Mouse (Mus musculus): Measurements from ENCODE around the gene Cpm. TPM values are rescaled to one million over a fixed set of nuclear protein-coding genes. Genes with fewer than 3 reads are reported as not detected.

Gene Cpm
- total RNA-seq, 2 experiments from 2014 or later = 5.1 to 5.3 TPM

DNA sequence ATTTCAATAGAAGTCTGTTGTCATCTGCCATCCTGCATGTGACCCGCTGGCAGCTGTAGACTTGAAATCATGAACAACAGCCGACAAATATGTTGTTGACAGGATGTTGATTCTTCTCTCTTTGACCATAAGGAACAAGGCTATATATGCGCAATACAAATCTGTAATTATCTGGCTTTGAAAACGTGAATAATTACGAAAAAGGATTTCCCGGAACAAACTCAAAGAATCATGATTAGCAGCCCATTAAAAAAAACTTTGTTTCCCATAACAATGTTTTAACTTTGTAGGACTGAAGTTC lies 27.3 kb downstream of the Cpm start:
- intact Hi-C loops (cut with DNase I) = no loop called here
- no peak for DNase-seq

DNA sequence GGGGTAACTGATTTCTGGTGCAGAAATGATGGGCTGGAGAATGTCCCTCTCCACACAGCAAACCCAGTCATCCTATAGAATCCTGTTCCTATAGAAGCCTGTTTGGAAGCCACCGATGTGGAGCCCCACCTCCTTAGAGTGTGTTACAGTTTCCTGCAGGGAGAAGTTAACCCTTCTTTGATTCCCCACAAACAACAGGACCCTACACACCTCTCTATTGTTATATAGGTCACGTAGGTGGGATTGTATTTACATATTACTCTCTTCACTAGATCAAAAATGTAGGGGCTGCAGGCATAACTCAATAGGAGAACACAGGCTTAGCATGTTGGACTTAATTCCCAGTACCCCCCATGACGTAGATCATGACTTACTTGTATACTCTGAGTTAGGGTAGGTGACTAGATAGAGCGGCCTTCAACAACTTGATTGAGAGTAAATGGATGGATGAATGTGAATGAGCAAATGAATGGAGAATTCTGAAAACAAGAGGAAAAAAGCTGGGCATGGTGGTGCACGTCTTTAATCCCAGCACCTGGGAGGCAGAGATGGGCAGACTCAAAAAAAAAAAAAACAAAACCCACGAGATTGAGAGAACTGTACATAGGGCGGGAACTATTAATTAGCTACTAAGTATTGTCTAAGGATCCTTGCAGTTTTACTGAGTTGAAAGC lies 27.8 kb downstream of the Cpm start:
- intact Hi-C loops (cut with DNase I) = no loop called here
- no peak for DNase-seq

DNA sequence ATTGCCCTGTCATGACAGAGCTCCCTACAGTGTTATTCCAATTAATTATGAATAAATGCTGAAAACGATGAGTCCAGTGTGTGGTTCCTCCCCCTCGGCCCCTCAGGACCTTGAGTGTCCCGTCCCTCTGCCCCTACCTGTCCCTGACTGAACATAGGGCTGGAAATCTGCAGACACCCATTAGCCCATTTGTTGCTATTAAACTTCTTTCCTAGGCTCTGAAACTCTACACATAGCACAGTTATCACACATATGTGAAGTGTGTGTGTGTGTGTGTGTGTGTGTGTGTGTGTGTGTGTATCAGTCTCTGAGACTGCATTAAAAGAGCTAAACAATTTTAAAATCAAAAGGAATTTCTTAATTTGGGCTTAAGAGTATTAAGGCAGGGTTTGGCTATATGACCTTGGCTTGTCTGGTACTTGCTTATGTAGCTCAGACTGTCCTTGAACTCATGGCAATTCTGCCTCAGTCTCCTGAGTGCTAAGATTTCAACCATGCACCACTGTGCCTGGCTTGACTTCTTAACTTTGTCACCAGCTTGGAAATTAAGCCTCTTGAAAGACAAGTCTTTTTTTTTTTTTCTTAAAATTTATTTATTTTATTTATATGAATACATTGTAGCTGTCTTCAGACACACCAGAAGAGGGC lies 28.5 kb downstream of the Cpm start:
- intact Hi-C loops (cut with DNase I) = no loop called here
- DNase-seq = no peak

DNA sequence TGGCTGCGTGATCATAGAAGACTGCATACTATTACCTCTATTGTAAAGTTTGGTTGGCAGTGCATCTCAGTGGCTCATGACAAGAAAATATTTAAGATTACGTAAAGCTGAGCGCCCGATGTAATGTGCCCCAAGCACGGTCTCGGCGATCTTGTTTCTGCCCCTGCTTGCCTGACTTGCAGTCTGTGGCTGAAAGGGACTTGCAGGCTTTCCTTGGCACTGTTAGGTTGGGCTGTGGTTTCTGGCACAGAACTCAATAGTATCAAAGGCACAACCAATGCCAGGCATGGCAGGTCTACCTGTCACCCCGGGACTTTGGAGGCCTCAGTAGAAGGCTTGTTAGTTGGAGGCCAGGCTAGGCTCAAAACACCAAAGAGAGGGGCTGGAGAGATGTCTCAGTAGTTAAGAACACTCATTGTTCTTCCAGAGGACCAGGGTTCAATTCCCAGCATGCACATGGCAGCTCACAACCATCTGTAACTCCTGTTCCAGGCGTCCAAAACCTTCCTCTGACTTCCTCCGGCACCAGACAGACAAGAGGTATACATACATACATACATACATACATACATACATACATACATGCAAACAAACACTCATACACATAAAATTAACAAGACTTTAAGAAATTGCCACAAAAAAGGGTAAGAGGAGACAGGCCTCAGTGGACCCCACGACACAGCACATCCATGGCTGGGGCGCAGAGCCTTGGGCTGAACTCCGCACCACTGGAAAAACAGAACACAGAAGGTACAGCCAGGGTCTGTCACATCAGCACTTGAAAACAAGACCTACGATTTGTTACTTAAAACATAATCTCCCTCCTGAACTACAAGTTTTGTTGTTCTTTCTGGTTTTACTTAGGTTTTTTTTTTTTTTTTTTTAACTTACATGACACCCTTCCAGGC lies 29.5 kb downstream of the Cpm start:
- DNase-seq = no peak
- intact Hi-C loops (cut with DNase I) = no loop called here

DNA sequence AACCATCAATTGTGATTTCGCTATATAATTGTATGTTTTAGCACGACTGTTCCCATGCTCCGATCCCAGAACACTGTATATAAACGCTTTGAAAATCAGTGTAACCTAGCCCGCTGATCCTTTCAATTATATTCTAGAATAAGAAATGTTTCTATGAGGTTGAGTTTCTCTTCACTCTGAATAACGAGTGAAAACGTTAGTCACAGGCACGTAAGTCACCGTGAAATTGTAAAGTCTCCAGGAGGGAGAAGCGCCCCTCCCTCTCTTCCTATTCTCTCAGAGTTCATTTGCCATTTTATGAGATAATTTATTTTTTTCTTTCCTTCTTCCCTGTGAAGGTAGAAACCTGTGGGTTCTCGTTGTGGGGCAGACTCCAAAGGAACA lies 30.1 kb downstream of the Cpm start:
- DNase-seq = no peak
- intact Hi-C loops (cut with DNase I) = no loop called here

DNA sequence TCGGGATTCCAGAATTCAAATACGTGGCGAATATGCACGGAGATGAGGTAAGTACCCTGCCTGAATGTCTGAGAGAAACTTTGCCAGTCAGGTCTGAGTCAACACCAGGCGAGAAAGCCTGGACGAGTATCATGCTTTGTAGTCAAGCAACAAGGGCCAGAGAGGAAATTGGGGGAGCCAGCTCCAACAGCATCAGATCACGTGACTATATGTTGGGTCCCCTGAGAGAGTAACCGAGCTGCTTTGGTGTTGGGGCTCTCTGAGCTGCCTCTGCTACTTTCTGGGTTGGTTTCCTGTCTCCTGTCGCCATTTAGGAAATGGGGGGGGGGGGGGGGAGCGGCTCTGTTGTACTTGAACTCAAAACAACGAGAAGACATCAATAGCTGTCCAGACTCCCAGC lies 30.5 kb downstream of the Cpm start:
- DNase-seq = no peak
- intact Hi-C loops (cut with DNase I) = no loop called here

DNA sequence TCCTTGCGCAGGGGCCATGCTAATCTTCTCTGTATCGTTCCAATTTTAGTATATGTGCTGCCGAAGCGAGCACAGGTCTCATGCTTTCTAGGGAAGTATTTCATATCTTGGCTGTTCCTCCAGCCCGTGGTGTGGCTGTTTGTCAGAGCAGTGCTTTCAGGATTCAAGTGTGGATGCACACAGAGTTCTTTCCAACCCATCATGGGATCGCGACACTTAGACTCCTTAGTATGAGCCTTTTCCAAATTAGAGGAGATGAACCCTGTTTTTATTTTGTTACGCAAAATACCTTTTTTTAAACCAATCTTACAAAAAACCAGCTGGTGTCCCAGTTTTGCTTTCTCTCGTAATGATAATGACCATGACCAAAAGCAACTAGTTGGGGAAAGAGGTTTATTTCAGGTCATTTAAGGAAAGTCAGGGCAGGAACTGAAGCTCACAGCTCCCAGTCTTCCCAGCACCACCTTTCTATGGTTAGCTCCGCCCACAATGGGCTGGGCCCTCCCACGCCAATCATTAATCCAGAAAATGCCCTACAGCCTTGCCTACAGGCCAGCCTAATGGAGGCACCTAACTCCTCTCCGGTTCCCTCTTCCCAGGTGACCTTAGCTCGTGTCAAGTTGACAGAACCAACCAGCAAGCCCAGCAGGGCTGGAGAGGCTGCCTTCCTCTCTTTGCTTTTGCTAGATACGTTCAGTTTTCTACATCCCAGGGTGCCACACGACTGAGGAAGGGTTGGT lies 33.2 kb downstream of the Cpm start:
- intact Hi-C loops (cut with DNase I) = no loop called here

DNA sequence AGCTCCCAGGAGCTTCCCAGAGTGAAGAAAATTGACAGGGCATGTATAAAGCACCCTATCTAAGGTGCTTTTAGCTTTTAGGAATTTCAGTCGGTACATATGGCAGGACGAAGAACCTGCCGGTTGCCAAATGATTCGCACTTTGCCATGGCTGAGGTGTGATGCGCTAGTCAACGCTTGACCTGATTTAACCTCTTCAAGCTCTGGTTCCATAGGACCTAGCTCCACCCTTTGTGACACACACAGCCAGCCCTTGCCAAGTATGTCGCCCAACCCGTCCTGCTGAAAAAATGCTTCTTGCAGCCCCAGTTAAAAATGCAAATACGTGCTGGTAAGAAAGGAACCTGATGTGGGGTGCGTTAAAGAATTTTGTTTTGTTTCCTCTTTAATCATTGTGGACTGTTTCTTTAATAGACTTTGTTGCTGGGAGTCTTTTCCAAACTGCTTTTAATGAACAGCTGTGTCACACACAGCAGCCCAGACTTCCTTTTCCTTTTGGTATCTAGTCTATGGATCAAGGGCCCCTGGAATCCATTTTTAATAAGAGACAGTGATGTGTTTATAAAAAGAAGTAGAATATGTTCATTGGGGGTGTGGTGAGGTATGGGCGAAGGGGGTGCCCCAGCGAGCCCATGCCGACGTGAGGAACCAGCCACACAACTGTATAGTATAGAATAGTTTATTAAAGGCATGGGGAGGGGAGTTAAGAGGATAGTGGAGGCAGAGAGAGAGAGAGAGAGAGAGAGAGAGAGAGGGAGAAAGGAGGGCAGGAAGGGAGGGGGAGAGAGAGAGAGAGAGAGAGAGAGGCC lies 34.0 kb downstream of the Cpm start:
- intact Hi-C loops (cut with DNase I) = no loop called here
- no peak for DNase-seq

More for the DNA sequence above, 33.2 kb downstream of the Cpm start:
- DNase-seq = no peak

DNA sequence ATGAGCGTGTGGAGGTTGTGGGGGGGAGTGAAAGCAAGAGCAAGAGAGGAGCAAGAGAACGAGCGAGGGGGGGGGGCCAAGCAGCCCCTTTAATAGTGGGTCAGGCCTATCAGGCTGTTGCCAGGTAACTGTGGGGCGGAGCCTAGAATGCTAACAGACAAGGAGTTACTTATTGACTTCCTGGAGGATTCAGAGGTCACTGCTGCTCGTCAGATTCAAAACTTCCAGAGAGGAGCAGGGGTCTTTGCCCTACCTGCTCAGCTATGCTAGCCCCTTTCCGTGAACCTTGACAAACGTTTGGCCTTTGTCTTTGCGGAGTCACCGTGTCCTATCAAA lies 34.5 kb downstream of the Cpm start:
- intact Hi-C loops (cut with DNase I) = no loop called here
- DNase-seq = peak in 1 of 2 experiments; percentile 25

DNA sequence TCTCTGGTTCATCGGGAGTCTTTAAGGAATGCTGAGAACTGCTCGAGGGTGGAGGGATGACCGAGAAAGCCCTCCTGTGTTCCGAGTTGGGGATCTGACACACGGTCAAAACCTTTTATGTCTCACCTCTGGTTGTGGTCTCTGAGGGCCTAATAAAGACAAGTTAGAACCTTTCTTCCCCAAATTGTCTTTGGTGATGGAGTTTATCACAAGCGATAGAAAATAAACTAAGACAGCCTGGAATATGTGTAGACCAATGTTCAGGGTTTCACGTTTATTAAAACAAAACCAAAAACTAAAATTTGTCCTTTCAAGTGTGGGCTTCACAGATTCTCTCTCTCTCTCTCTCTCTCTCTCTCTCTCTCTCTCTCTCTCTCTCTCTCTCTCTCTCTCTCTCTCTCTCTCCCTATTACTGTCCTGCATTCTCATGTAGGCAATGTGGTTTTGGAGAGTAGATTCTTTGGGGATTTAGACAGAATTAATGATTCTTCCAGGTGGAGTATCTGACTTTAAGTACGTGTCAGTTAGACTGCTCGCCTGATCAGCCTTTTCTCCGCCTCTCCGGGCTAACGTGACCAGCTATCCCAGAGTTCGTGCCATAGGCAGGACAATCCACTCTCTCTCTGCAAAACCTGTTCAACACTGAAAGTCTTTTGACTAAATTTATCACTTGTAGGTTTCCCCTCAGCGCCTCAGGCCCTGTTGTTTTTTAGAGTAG lies 35.1 kb downstream of the Cpm start:
- no peak for DNase-seq
- intact Hi-C loops (cut with DNase I) = no loop called here

DNA sequence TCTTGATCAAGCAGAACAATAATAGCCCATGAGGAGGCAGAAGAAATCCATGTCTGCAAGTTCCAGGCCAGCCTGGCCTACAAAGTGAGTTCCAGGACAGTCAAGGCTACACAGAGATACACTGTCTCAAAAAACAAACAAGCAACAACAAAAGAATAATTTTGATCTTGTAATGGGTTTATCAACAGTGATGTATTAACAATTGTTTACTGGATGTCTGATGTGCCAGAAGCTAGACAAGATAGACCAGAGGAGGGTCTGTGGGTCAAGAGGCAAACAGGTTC lies 35.6 kb downstream of the Cpm start:
- no peak for DNase-seq
- intact Hi-C loops (cut with DNase I) = no loop called here

DNA sequence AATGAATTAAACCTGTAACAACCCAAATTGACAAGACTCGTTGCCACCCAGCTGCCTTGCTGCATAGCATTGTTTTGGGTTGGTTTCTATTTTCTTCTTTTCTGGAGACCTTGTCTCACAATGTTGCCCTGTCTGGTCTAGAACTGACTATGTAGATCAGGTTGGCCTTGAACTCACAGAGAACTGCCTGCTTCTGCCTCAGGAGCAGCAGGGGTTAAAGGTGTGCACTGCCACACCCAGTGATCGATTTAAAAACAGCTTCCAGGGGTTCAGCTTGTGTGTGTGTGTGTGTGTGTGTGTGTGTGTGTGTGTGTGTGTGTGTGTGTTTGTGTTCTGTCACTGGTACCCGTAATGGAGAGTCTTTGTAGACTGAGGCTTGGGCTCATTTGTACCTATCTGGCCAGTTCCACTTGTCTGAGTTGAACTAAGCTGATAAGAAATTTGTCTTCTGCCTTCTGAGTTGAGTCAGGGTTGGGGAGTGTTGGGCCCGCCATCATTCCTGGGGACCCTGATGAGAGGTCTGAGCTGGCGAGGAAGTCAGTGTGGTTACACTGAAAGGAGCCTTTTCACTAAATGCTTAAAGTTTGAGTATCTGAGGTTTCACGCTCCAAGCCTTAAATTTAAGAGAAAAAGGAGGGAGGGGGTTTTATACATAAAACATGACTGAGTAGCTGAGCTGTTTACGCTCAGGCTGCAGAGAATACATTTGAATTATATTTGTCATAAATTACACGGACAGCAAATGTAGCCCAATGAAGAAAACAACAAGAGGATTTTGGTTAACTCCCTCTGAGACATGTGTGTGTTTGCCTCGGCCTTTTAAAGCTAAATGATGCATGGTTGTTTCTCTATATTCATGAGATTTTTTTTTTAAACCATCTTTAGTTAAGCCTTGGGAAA lies 36.3 kb downstream of the Cpm start:
- DNase-seq = no peak
- intact Hi-C loops (cut with DNase I) = no loop called here

DNA sequence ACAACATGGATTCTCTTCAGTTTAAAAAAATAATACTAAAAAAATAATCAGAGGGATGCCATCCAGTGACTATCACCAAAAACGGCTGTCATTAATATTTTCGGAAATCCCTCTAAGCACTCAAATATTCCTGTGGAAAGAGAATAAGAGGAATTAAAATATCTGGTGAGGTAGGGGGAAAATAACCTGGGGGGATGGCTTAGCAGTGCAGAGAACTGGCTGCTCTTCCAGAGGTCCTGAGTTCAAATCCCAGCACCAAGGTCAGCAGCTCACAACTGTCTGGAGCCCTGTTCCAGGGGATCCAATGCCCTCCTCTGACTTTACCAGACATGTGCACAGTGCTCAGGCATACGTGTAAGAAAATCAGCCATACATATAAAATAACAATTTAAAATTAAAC lies 37.1 kb downstream of the Cpm start:
- intact Hi-C loops (cut with DNase I) = no loop called here
- no peak for DNase-seq

DNA sequence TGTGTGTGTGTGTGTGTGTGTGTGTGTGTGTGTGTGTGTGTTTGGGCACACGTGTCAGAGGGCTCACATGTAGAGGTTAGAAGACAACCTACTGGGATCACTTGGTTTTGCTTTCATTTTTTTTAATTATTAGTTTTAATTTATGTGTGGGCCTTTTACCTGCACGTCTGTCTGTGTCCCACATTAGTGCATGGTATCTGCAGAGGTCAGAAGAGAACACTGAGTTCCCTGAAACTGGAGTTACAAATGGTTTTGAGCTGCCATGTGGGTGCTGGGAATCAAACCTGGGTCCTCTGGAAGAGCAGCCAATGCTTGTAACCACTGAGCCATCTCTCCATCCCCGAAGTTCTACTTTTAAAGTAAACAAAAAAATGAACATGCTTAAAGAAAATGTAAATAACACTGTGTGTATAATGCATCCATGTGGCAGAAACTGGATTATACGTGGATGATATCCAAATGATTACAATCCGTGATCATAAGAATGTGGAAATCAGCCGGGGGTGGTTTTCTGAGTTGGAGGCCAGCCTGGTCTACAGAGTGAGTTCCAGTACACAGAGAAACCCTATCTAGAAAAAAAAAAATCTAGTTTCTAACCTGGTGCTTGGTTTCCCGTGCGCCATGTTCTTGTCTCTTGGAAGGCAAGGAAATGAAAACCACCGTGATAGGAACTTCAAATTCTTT lies 37.8 kb downstream of the Cpm start:
- intact Hi-C loops (cut with DNase I) = no loop called here
- no peak for DNase-seq

DNA sequence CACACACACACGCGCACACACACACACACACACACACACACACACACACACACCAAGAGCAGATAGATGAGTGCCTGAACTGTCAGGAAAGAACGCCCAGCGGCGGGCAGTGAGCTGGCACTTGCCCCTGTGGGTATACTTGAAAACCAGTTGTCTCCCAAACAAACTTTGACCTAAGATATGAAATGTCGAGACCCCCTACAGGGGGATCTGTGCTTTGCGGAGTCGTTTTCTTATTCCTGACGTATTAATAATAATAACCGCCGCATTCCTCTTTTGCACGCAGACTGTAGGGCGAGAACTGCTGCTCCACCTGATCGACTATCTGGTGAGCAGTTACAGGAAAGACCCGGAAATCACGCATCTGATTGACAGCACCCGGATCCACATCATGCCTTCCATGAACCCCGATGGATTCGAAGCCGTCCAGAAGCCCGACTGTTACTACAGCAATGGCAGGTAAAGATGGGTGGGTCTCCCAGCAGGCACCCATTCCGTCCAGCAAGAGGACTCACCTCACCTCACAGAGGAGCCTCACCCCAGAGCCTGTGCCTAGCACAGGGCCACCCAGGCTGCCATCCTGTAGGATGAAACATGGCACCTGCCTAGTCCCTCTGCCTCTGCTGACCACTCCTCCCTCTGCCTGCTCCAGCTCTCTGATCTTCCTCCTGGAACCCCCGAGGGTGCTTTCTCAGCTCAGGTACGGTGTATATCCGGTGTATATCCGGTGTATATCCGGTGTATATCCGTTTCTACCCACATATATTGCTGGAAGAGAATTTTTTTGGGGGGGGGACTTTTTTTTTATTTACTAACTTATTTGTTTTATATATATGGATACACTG lies 38.6 kb downstream of the Cpm start:
- intact Hi-C loops (cut with DNase I) = no loop called here

DNA sequence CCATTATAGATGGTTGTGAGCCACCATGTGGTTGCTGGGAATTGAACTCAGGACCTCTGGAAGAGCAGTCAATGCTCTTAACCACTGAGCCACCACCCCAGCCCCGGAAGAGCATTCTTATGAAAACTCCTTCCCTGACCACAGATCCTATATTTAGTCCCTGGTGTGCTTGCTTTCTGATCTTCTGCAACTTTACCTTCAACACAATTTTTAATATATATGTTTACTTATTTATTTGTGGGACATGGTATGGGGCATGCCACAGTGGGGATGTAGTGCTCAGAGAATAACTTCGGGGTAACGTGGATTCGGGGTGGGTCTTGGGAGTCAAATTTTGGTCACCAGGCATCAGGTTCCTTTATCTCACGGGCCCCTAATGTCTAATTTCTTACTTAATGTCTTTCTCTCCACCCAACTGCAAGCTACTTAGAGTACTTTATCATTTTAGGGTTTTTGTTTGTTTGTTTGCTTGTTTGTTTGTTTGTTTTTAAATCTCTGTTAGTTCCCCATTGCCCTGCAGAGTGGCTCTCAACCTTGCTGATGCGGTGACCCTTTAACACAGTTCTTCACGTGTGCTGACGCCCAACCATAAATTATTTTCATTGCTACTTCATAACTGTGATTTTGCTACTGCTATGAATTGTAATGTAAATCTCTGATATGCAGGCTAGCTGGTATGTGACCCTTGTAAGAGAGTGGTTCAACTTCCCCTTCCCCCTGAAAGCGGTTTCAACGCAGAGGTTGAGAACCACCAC lies 39.4 kb downstream of the Cpm start:
- DNase-seq = no peak
- intact Hi-C loops (cut with DNase I) = no loop called here

More for the DNA sequence above, 38.6 kb downstream of the Cpm start:
- DNase-seq = no peak

Data from heart, postnatal 14 days (tissue).